Mouse (Mus musculus) erythroblast, embryonic 14.5 days (primary cell): Measurements from ENCODE around the gene Eif2b2.

Experiments used
- GATA1 ChIP-seq: IDR thresholded peaks from 2 replicates; pipeline ENCODE4 v1.6.1; 2012; ENCODE audit warnings: low read length, inconsistent platforms, mixed read lengths
- TAL1 ChIP-seq: IDR thresholded peaks from 3 replicates; pipeline ENCODE4 v1.6.1; 2012; ENCODE audit warnings: low read length, inconsistent platforms, mixed read lengths

DNA sequence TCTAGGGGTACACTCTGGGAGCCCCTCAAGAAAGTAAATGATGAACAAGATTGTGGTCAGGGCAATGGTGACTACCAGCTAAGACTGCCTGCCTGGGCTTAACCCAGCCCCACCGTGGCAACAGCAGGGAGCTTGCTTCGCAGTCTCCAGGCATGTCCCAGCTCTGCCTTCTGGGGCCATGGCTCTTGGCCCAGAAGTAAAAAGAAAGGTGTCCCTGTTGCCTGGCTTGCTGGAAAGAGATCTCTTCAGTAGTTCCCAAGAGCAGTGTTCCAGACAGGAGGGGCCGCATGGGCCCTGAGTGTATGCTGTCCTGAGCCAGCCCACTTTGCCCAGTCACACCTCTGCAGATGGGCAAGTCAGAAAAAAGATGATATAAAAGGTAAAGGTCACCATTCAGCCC, 49.4 kb upstream of the Eif2b2 start:
- TF ChIP-seq GATA1, result no peak
- TF ChIP-seq TAL1, result no peak
